Mouse (Mus musculus): ENCODE measurements around the gene Rilp.

- TF ChIP-seq POLR2AphosphoS2 (IDR thresholded peaks at IDR 0.05; ENCODE audit: insufficient read length, low read depth), result no peak
- TF ChIP-seq USF1 (IDR thresholded peaks at IDR 0.05; ENCODE audit: low read depth), result no peak
- no peak for TF ChIP-seq MAX (IDR thresholded peaks at IDR 0.05; ENCODE audit: low read depth)
- no peak for TF ChIP-seq MYOD1 (IDR thresholded peaks at IDR 0.05; ENCODE audit: control insufficient read depth in 1 of 3, insufficient read length in 2 of 3, low read depth in 2 of 3)
- TF ChIP-seq CEBPB (IDR thresholded peaks at IDR 0.05; ENCODE audit: insufficient read depth, poor library complexity, severe bottlenecking), result no peak
- no peak for TF ChIP-seq POLR2A (IDR thresholded peaks at IDR 0.05; ENCODE audit: insufficient read length, low read depth)
- no peak for TF ChIP-seq TCF12 (IDR thresholded peaks at IDR 0.05; ENCODE audit: insufficient read depth, poor library complexity, severe bottlenecking)
- TF ChIP-seq MYOG (IDR thresholded peaks at IDR 0.05; ENCODE audit: control insufficient read depth in 1 of 3, insufficient read depth in 1 of 3, insufficient read length in 2 of 3, low read depth in 2 of 3), result no peak
Measured at GRCm38 (mm10) chr11:75531469-75532242, 21.8 kb downstream of the Rilp start, which contains the start of gene Slc43a2.

Measured in myocyte (in vitro differentiated cells).